Mouse (Mus musculus) liver, embryonic 14.5 days (tissue): ENCODE measurements at regions not wholly inside any gene's neighbourhood (a gene's known extent, or its start where the extent isn't known, plus 50 kb on each side); places are given as distances from the start of the nearest gene placed in this dataset.

ENCODE experiments used
- CTCF ChIP-seq: IDR thresholded peaks from 2 replicates; pipeline ENCODE4 v1.5.1; 2016; ENCODE audit warnings: antibody characterized with exemption, low read depth, control low read depth
- EP300 ChIP-seq: IDR thresholded peaks from 2 replicates; pipeline ENCODE4 v1.6.1; 2016; ENCODE audit warnings: antibody characterized with exemption, low read depth

- TF ChIP-seq CTCF (no peak), EP300 (no peak)
Measured at GRCm38 (mm10) chr6:93265164-93265563, 321.9 kb upstream of the Adamts9 start.
